34 mouse cellular contexts compared by ENCODE assay signal in the genomic region with DNA sequence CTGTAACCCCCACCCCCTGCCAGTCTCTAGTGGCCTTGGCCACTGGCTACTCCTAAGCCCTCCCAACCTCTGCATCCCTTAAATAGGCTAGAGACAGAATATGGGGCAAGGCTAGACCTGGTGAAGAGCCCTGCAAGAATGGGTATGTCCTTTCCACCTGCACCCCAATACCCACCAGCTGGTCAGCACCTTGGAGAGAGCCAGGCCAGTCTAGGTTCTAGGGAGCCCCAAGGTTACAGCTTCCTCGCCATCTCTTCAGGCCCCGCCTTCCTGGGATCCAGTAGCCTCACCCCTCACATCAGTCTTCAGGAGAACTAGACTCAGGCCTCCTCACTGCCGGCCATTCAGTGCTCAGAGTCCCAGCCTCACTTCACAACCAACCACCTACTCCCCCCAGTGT. TPM values are rescaled to one million over a fixed set of nuclear protein-coding genes. Genes with fewer than 3 reads are reported as not detected.
DNase-seq lines count a peak whose midpoint lies in the region; ATAC-seq and TF ChIP-seq lines count a peak whose summit lies in the region.
"Had no signal": no experiment of that assay in that cellular context is flagged by ENCODE, and none has a peak within 500 bp of the region (broad histone marks: within the 10 kb centered on the region; RNA-seq: fewer than 3 reads in every experiment).

No protein-coding gene starts in this region.

- ATAC-seq in kidney, embryonic 14.5 days (ENCODE audit: low FRiP score, low TSS enrichment), result 0 out of 2 replicates have a peak, but pooled peaks have one; percentile 34
- ATAC-seq in G1E (ENCODE audit: extremely low read depth, insufficient number of reproducible peaks, low FRiP score, poor library complexity, severe bottlenecking), result no peak
- peak; percentile 48; the same call in 1 of the 2 replicates for ATAC-seq in megakaryocyte progenitor cell, adult 5-6 weeks (replicated peaks; ENCODE audit: poor library complexity)
- ATAC-seq: activated CD4-positive, CD25-positive, alpha-beta regulatory T cell, adult 4 months; forebrain, postnatal 0 days; hindbrain, embryonic 16.5 days; midbrain, embryonic 15.5 days had no signal

- H3K4me1 ChIP-seq in kidney, embryonic 14.5 days (ENCODE audit: control insufficient read depth, insufficient read depth, low read length), result peaks cover 22% of the 10 kb centered on the region
- no peaks in the 10 kb centered on the region for H3K4me1 ChIP-seq in G1E (ENCODE audit: insufficient read depth, low read depth, low read length)

- H3K36me3 ChIP-seq in kidney, embryonic 14.5 days (ENCODE audit: control insufficient read depth, insufficient read depth, low read length), result no peaks in the 10 kb centered on the region
- H3K36me3 ChIP-seq in G1E (replicated peaks), result no peaks in the 10 kb centered on the region
- H3K36me3 ChIP-seq: embryonic facial prominence, embryonic 10.5 days; embryonic facial prominence, embryonic 15.5 days; hindbrain, embryonic 10.5 days; limb, embryonic 13.5 days; midbrain, embryonic 15.5 days had no signal

- 19% methylated on average over 3 of the region's 3 CpGs for WGBS in kidney, embryonic 14.5 days

- no peak overlapping the region for H3K4me2 ChIP-seq in kidney, embryonic 14.5 days (replicated peaks; ENCODE audit: low read depth, low read length)
- H3K4me2 ChIP-seq: embryonic facial prominence, embryonic 15.5 days; limb, embryonic 13.5 days; liver, embryonic 11.5 days; midbrain, embryonic 15.5 days had no signal

- no peaks in the 10 kb centered on the region for H3K9me3 ChIP-seq in kidney, embryonic 14.5 days (ENCODE audit: control insufficient read depth, low read length)
- H3K9me3 ChIP-seq in G1E (replicated peaks), result no peaks in the 10 kb centered on the region
- H3K9me3 ChIP-seq: embryonic facial prominence, embryonic 10.5 days; embryonic facial prominence, embryonic 15.5 days; hindbrain, embryonic 10.5 days; limb, embryonic 13.5 days; midbrain, embryonic 15.5 days had no signal

- no peak for TF ChIP-seq CTCF in G1E (IDR thresholded peaks at IDR 0.05; ENCODE audit: low read depth, low read length)

- H3K27ac ChIP-seq in kidney, embryonic 14.5 days (ENCODE audit: low read depth, low read length), result no peak overlapping the region
- H3K27ac ChIP-seq: embryonic facial prominence, embryonic 15.5 days; limb, embryonic 13.5 days; midbrain, embryonic 15.5 days; stomach, postnatal 0 days had no signal

- H3K9ac ChIP-seq in kidney, embryonic 14.5 days (ENCODE audit: low read depth, low read length), result no peak overlapping the region
- H3K9ac ChIP-seq: embryonic facial prominence, embryonic 15.5 days; forebrain, postnatal 0 days; limb, embryonic 13.5 days; midbrain, embryonic 15.5 days had no signal

- no peaks in the 10 kb centered on the region for H3K27me3 ChIP-seq in kidney, embryonic 14.5 days (ENCODE audit: control insufficient read depth, insufficient read depth, low read length)
- peaks cover 26% of the 10 kb centered on the region for H3K27me3 ChIP-seq in G1E (ENCODE audit: insufficient read depth, low read length)
- H3K27me3 ChIP-seq: embryonic facial prominence, embryonic 15.5 days; limb, embryonic 13.5 days; midbrain, embryonic 15.5 days had no signal

- no peak for DNase-seq in kidney, postnatal 25 days
- DNase-seq in G1E (ENCODE audit: low spot score), result peak; percentile 32
- DNase-seq in NIH3T3 (ENCODE audit: low read depth), result peak; percentile 42
- no peak for DNase-seq in ovary, adult 18-20 months (ENCODE audit: low spot score)
- DNase-seq in T-cell, adult 2 months (ENCODE audit: low spot score), result no peak
- DNase-seq: adrenal gland, adult 2 months; cerebellum, adult 18-20 months; cerebellum, postnatal 10 days; forebrain, postnatal 0 days; heart, postnatal 14 days; kidney, adult 18-20 months; kidney, postnatal 10 days; layer of hippocampus, adult 9-11 months; lung, postnatal 36 days; right cerebral cortex, postnatal 4 days; thymus, adult 18-20 months; thymus, postnatal 25 days had no signal

- no peak overlapping the region for H3K4me3 ChIP-seq in kidney, embryonic 14.5 days (ENCODE audit: low read length)
- no peak overlapping the region for H3K4me3 ChIP-seq in G1E (ENCODE audit: low read depth, low read length)
- H3K4me3 ChIP-seq: embryonic facial prominence, embryonic 15.5 days; limb, embryonic 13.5 days; midbrain, embryonic 15.5 days had no signal

RNA-seq across cellular contexts. Expression of a gene that starts 4.4 kb away (rescaled TPM):
- 0.19 and 0.20 TPM in 2 replicates for polyA plus RNA-seq in kidney, embryonic 14.5 days (2014; fragmentation: Nextera tagmentation; extraction: Ambion mirVana)
- not detected in 2 replicates for total RNA-seq in G1E (2014; fragmentation: Nextera tagmentation)
- not detected in 2 replicates for total RNA-seq in G1E (2017)
- 0.02 TPM in 1 of 2 replicates, not detected in the other for polyA plus RNA-seq in G1E (2012)
- not detected in 2 replicates for total RNA-seq in megakaryocyte progenitor cell, adult 5-6 weeks (2015)
- total RNA-seq in megakaryocyte progenitor cell, adult 5-6 weeks (2017), result not detected in 2 replicates
- total RNA-seq: CH12.LX; ES-E14; gastrocnemius, adult 8-10 months; heart, postnatal 14 days; neutrophil, adult 5-6 weeks had no signal
- polyA plus RNA-seq: C2C12; liver, embryonic 11.5 days; neural tube, embryonic 11.5 days had no signal

Comparison
In these comparisons a context has a peak if more than half of its experiments do, and no peak if none do; other contexts are left out.
1. DNase-seq: peak in G1E (single experiment) and NIH3T3 (single experiment); none in kidney, postnatal 25 days (0 of 2), ovary, adult 18-20 months (single experiment) and T-cell, adult 2 months (single experiment).